Mouse (Mus musculus): ENCODE measurements at regions not wholly inside any gene's neighbourhood (a gene's known extent, or its start where the extent isn't known, plus 50 kb on each side); places are given as distances from the start of the nearest gene placed in this dataset.

DNA sequence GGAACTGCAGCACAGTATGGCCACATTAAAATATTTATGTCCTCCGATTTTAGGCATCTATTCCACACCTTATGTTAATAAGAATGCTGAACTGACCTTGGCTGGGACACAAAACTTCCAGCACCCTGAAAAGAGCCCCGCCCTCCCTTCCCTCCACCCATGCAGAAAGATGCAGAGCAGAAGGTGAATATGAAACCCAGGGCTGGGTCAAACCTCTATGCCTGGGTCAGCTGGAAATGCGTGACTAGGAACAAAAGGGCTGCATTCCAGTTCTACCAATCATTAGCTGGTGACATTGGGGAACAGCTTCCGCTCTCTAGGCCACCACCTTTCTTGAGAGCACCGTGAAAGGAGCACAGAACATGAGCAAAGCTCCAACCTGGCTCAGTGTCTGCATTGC lies 114.9 kb upstream of the Slc24a5 start:
- no peak for DNase-seq (ENCODE audit: low read depth)

DNA sequence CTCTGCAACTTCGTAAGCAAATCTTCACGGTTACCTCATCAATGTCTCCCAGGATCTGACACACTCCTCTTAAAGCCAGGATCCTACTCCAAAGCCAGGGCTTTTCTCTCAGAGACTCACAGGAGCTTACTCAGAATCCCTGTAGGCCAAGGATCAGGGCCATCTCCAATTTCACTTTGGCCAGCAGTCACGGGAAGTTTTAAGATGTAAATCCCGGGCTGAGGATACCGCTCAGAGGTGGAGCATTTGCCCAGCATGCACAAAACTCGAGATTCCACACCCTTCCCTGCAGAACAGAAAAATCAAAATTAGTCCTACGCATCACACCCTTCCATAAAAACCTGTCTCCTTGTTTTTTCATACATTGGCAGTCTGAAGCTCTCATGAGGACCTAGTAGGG lies 112.1 kb upstream of the Slc24a5 start:
- DNase-seq (ENCODE audit: low read depth) = peak; percentile 22

DNA sequence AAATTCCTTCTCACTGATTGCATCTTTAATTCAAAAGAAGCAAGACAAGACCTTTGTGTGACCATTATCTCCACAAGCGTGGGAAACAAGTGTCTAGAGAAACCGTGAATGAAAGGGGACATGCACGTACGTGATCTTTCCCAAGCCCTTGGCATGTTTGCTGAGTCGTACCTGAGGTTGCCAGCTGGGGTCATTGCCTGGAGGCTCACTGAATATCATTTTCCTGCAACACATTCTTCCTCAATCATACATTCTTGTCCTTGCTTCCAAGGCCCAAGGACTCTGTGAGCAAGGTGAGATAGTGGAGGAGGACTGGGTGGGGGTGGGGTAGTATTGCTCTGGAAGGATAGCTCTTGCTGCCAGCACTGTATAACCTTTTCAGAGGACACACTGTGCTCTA lies 108.5 kb upstream of the Slc24a5 start:
- no peak for DNase-seq (ENCODE audit: low read depth)

DNA sequence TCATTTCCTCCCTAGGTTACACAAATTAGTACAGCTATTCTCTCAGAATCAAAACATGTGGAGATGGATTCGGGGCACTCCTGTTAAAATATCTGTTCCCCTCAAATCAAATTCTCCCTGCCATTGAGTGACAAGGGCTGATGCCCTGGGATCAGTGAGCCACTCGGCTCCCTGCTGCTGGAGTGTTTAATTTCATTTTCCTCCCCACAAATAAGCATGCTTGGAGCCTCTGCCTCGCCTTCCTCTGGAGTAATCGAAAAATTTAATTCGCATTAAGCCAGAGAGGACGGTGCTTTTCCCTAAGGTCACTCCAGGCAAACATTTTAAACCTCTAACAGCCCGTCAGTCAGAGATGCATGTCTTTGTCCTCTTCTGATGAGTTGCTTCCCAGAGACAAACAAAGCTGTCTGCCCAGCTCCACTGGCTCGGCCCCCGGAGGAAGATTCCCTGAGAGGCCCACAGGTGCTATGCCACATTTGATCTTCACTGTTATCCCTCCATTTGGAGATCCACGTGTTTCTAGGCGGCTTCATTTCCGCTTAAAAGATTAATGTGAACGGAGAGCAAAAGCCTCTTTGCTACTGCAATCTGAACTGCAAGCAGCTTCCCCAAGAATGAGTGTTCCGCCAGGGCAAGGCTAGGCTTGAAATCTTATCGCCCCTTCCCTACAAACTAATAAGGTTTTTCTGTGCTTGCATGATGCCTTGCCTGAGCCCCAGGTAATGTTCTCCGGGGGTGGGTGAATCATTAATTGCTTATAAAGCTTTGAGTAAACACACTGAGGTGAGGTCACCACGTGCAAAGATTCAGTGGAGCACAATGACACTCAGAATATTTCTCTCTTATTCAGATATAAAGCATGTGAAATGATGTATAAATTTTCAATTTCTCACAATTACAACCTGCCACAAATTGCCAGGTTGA lies 95.8 kb upstream of the Slc24a5 start:
- no peak for DNase-seq (ENCODE audit: low read depth)

DNA sequence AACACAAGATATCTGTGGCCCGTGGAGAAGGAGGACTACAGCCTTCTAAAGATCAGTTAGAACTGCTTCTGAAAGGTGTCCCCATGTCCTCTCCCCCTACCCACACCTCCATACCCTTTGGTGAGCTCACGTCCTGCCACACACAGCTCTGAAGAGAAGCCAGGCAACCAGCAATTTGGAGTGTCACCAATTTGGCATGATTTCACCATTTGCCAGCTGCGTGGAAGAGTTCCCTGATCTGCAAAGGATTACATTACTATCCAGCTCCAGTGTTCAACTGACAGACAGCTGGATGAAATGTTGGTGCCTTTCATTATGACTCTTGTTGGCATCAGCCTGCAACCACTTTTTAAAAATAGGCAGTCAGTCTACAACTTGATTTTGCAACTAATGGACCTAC lies 92.8 kb upstream of the Slc24a5 start:
- DNase-seq (ENCODE audit: low read depth) = no peak

DNA sequence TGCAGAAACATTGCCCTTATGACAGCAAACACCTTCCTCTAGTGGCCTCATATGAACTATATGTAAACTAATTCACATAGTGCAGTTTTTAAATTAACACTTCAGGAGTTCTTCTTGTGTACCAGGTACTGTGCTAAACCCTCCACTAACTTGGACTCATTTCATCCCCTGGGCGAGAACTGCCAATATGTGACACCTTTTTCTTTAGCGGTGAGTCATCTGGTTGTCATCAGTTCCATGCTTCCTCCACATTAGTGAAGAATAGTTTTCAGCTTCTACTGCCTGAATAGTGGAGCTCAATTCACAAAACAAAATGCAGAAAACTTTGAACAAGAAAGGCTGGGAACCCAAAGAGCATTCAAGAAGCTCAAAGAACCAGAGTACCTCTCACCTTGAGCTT lies 76.9 kb upstream of the Slc24a5 start:
- no peak for DNase-seq (ENCODE audit: low read depth)

DNA sequence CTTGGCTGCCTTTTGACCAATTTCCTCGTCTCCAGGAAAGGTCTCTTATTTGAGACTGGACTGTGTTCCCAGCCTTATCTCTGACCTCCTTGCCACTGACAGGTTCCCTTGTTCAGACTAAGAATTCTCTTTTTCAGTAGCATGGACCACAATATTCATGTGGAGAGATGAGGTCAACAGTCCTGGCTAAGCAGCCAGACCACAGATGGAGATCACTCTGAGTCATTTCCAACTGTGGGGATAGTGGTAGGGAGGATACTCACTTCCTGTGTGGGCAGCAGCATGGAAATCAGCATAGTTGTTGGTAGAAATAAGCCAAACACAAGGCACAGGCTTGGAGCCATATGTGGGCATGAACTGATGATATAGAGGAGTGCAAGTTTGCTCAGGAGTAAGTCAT lies 52.9 kb upstream of the Slc24a5 start:
- DNase-seq (ENCODE audit: low read depth) = peak; percentile 24

DNA sequence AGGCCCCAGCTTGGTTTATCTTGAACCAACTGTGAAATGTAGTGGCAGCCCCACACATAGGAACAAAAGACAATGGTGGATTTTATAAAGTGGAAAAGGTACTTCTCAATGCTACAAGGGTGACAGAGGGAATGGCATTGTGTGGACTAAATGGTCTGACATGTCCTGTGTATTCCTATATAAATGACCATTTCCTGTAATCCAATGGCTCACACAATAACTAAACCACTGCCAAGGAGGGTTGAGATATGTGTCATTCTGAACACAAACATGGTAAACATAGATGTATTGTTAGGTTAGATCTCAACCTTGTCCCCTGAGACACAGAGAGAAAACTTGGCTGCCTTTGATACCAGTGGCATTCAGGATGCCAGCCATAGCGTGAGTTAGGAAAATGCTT lies 51.0 kb upstream of the Slc24a5 start:
- DNase-seq (ENCODE audit: low read depth) = no peak

Data from NIH3T3 (cell line).